Mouse (Mus musculus) megakaryocyte, embryonic 14.5 days (primary cell): ENCODE data around the gene Fancf. TPM values are rescaled to one million over a fixed set of nuclear protein-coding genes. Genes with fewer than 3 reads are reported as not detected.

Experiments
- H3K27me3 ChIP-seq: replicated peaks from 2 replicates; pipeline ENCODE3; 2012; ENCODE audit warnings: inconsistent platforms
- H3K36me3 ChIP-seq: replicated peaks from 2 replicates; pipeline ENCODE3; 2012; ENCODE audit warnings: low read length, inconsistent platforms, mixed read lengths
- H3K4me1 ChIP-seq: 2 replicates; pipeline ENCODE4 v1.6.1; 2012; ENCODE audit warnings: inconsistent platforms
- H3K4me3 ChIP-seq: replicated peaks from 2 replicates; pipeline ENCODE3; 2012; ENCODE audit warnings: moderate library complexity, mild to moderate bottlenecking, inconsistent platforms
- H3K9me3 ChIP-seq: 2 replicates; pipeline ENCODE4 v1.6.1; 2012; ENCODE audit warnings: inconsistent platforms
- FLI1 ChIP-seq: IDR thresholded peaks from 2 replicates; pipeline ENCODE4 v1.6.1; 2012; ENCODE audit warnings: low read length, inconsistent platforms, mixed read lengths
- GATA1 ChIP-seq: IDR thresholded peaks from 3 replicates; pipeline ENCODE4 v1.6.1; 2012; ENCODE audit warnings: mixed read lengths, low read length, inconsistent platforms, borderline replicate concordance
- polyA plus RNA-seq: library from polyadenylated mRNA; stranded (reverse); fragments of >175 nt; gene quantifications from 2 replicates; pipeline ENCODE4 v1.2.3, GENCODE M21; 2012; ENCODE audit warnings: low replicate concordance; ENCODE audit not compliant: insufficient read depth

Fancf gene
- polyA plus RNA-seq, 1 experiment: 4.4 TPM

DNA sequence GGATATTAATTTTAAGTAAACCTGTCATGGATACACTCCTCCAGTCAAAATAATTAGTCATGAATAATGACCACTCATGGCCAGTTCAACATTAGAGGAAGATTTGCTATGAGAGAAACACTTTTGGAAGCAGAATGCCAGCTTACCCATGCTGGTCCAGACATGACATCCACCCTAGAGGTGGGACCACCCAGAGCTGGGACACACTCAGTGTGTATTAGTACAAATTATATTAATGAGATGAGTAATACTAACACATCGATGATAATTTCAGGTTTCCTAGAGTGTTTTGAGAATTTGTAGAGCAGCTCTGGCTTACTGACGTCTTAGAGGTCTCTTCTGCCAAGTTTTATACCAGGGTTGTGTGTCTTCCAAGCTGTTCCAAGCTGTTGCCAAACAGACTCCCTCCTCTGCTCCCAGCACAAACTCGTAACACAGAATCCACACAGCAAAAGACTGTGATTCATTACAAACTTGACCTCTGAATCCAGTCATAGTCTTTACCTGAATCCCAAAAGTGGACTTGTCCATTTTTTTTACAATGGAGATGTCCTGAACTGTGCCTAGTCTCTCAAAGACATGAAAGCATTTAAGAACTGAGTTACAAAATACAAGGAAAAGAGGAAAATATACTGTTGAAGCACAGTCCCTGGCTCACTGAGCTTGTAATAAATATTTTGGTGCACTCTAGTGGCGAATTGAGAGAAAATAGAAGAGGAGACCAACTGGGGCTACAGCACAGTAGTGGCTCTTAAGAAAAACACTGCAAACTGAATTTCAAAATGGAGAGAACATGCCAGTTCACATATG, 46.4 kb downstream of the Fancf start:
- TF ChIP-seq FLI1: no peak
- TF ChIP-seq GATA1: no peak
- Histone ChIP-seq H3K36me3 (no peaks in the 10 kb centered on the region), H3K4me3 (no peak overlapping the region), H3K4me1 (no peaks in the 10 kb centered on the region), H3K27me3 (no peaks in the 10 kb centered on the region), H3K9me3 (no peaks in the 10 kb centered on the region)

Other genes starting within 250 kb of the Fancf start
- not detected in 2 replicates for gene Slc17a6, start 240.3 kb downstream of the Fancf start, polyA plus RNA-seq
- gene Gas2, start 252 bp downstream of the Fancf start, polyA plus RNA-seq: 1.0 and 2.0 TPM in 2 replicates
- 22.8 and 38.9 TPM in 2 replicates for gene Svip, start 143.8 kb upstream of the Fancf start, polyA plus RNA-seq
- gene 1700015G11Rik, start 153.5 kb upstream of the Fancf start, polyA plus RNA-seq: not detected in 2 replicates